ENCODE assay signal across 8 mouse cellular contexts in the genomic region with DNA sequence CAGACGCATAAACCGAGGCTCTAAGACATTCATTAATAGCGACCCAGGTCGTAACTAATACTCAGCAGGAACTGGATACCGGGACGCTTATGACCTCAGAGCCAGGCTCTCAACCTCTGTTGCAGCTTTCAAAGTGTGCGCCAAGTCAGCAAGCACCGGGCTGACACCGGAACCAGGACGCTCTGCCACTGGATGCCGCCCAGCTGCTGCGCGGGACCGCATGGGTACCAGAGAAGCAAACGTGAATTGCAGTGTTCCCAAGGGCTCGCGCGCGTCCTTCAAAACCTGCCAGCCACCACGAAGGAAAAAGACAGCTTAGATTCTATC. TPM values are rescaled to one million over a fixed set of nuclear protein-coding genes. Genes with fewer than 3 reads are reported as not detected.
DNase-seq lines count a peak whose midpoint lies in the region; ATAC-seq lines count a peak whose summit lies in the region.

No protein-coding gene starts in this region.

- under 1% methylated on average over 20 of the region's 20 CpGs for WGBS in hindbrain, embryonic 15.5 days
- WGBS in liver, embryonic 12.5 days (ENCODE audit: insufficient replicate concordance): 2% methylated on average over 20 of the region's 20 CpGs
- 1% methylated on average over 20 of the region's 20 CpGs for WGBS in neural tube, embryonic 14.5 days

- no peak for ATAC-seq in hindbrain, embryonic 15.5 days (ENCODE audit: low FRiP score, low read depth)
- ATAC-seq in liver, embryonic 12.5 days: no peak
- no peak for ATAC-seq in neural tube, embryonic 14.5 days (ENCODE audit: low read depth)

- H3K9me3 ChIP-seq in hindbrain, embryonic 15.5 days: no peaks in the 10 kb centered on the region
- H3K9me3 ChIP-seq in liver, embryonic 12.5 days (replicated peaks): no peaks in the 10 kb centered on the region
- no peaks in the 10 kb centered on the region for H3K9me3 ChIP-seq in neural tube, embryonic 14.5 days (ENCODE audit: control insufficient read depth, low read length)

- H3K4me3 ChIP-seq in hindbrain, embryonic 15.5 days: peak overlapping the region; percentile 62
- H3K4me3 ChIP-seq in liver, embryonic 12.5 days: peak overlapping the region; percentile 65
- peak overlapping the region; percentile 49 for H3K4me3 ChIP-seq in neural tube, embryonic 14.5 days (ENCODE audit: low read depth, low read length)

- peak overlapping the region; percentile 76 for H3K9ac ChIP-seq in hindbrain, embryonic 15.5 days
- H3K9ac ChIP-seq in liver, embryonic 12.5 days: peak overlapping the region; percentile 76; the same call in 1 of the 2 replicates
- H3K9ac ChIP-seq in neural tube, embryonic 14.5 days (replicated peaks; ENCODE audit: low read depth, low read length): peak overlapping the region; percentile 79

- H3K27me3 ChIP-seq in hindbrain, embryonic 15.5 days: no peaks in the 10 kb centered on the region
- H3K27me3 ChIP-seq in liver, embryonic 12.5 days (replicated peaks): peaks cover 15% of the 10 kb centered on the region
- 0 out of 2 replicates have a peak, but pooled peaks cover 4% of the 10 kb centered on the region for H3K27me3 ChIP-seq in neural tube, embryonic 14.5 days (ENCODE audit: control insufficient read depth, insufficient read depth, low read length)

- peak overlapping the region; percentile 88 for H3K27ac ChIP-seq in hindbrain, embryonic 15.5 days (replicated peaks)
- H3K27ac ChIP-seq in liver, embryonic 12.5 days: no peak overlapping the region
- peak overlapping the region; percentile 89 for H3K27ac ChIP-seq in neural tube, embryonic 14.5 days (ENCODE audit: low read depth, low read length)

- 0 out of 2 replicates have a peak, but pooled peaks cover 3% of the 10 kb centered on the region for H3K36me3 ChIP-seq in hindbrain, embryonic 15.5 days
- H3K36me3 ChIP-seq in liver, embryonic 12.5 days: no peaks in the 10 kb centered on the region
- H3K36me3 ChIP-seq in neural tube, embryonic 14.5 days (ENCODE audit: control insufficient read depth, insufficient read depth, low read length): no peaks in the 10 kb centered on the region

- H3K4me1 ChIP-seq in hindbrain, embryonic 15.5 days (replicated peaks): peaks cover 36% of the 10 kb centered on the region
- H3K4me1 ChIP-seq in liver, embryonic 12.5 days: peaks cover 44% of the 10 kb centered on the region
- H3K4me1 ChIP-seq in neural tube, embryonic 14.5 days (ENCODE audit: control insufficient read depth, insufficient read depth, low read length): peaks cover 13% of the 10 kb centered on the region; the same call in 1 of the 2 replicates

- H3K4me2 ChIP-seq in hindbrain, embryonic 15.5 days: peak overlapping the region; percentile 69
- H3K4me2 ChIP-seq in liver, embryonic 12.5 days: peak overlapping the region; percentile 99
- peak overlapping the region; percentile 68 for H3K4me2 ChIP-seq in neural tube, embryonic 14.5 days (ENCODE audit: low read depth, low read length)

- DNase-seq in cerebellum, adult 8-10 months: peak; percentile 41
- no peak for DNase-seq in cerebellum, adult 9-11 months
- peak; percentile 20 for DNase-seq in urinary bladder, postnatal 14 days (ENCODE audit: low spot score)
- no peak for DNase-seq in urinary bladder, postnatal 10 days (ENCODE audit: low spot score)
- DNase-seq in layer of hippocampus, postnatal 36 days: no peak

RNA-seq across cellular contexts. Expression of a gene that starts 1.4 kb away (rescaled TPM):
- polyA plus RNA-seq in hindbrain, embryonic 15.5 days (2015; fragmentation: Nextera tagmentation; extraction: Ambion mirVana): 23.8 and 27.3 TPM in 2 replicates
- 6.7 and 9.7 TPM in 2 replicates for polyA plus RNA-seq in liver, embryonic 12.5 days (2016; fragmentation: Nextera tagmentation; extraction: Ambion mirVana)
- 24.4 and 34.8 TPM in 2 replicates for polyA plus RNA-seq in neural tube, embryonic 14.5 days (2014; fragmentation: Nextera tagmentation; extraction: Ambion mirVana)
- total RNA-seq in layer of hippocampus, postnatal 36 days (2021): 100 to 1,000 TPM; 106 to 116 TPM

Comparison
In these comparisons a context has a peak if more than half of its experiments do, and no peak if none do; other contexts are left out.
1. DNase-seq: peak in cerebellum, adult 8-10 months (single experiment) and urinary bladder, postnatal 14 days (single experiment); none in cerebellum, adult 9-11 months (single experiment), urinary bladder, postnatal 10 days (single experiment) and layer of hippocampus, postnatal 36 days (0 of 2).
2. Peak in every context shown above with its lines, with median percentiles within 50 percentile points of each other: H3K4me2 ChIP-seq, H3K4me3 ChIP-seq and H3K9ac ChIP-seq.